Mouse (Mus musculus) embryonic facial prominence, embryonic 11.5 days (tissue): Measurements from ENCODE around the gene Brwd1. TPM values are rescaled to one million over a fixed set of nuclear protein-coding genes. Genes with fewer than 3 reads are reported as not detected.
A peak's percentile ranks its signal among the peaks of the same experiment; 100 is the strongest.
"Not testable (repeated sequence)": the region's sequence is repeated elsewhere in the genome, so short reads cannot be mapped to it uniquely, and the experiment has no call there.

ENCODE experiments used
- ATAC-seq: fragments of 200-750 bp; cut with Nextera tagmentation; replicated peaks from 2 replicates; pipeline ENCODE4 v1.8.0; 2017; ENCODE audit warnings: low read depth; ENCODE audit not compliant: insufficient number of reproducible peaks, low FRiP score, low TSS enrichment
- DNase-seq: peaks from one replicate; pipeline ENCODE4 v3.0.0-alpha.2; 2015; ENCODE audit warnings: low spot score
- H3K27ac ChIP-seq: fragments of 300-500 bp; sonication (generic); replicated peaks from 2 replicates; pipeline ENCODE4 v1.5.1; 2014; ENCODE audit warnings: mild to moderate bottlenecking, low read depth, low read length, control low read depth
- H3K27me3 ChIP-seq: fragments of 300-500 bp; sonication (generic); 2 replicates; pipeline ENCODE4 v1.6.1; 2014; ENCODE audit warnings: mild to moderate bottlenecking, low read length, moderate library complexity, mixed read lengths; ENCODE audit not compliant: control insufficient read depth, insufficient read depth
- H3K36me3 ChIP-seq: fragments of 300-500 bp; sonication (generic); replicated peaks from 2 replicates; pipeline ENCODE4 v1.6.1; 2014; ENCODE audit warnings: low read depth, mild to moderate bottlenecking, low read length, moderate library complexity, mixed read lengths; ENCODE audit not compliant: control insufficient read depth, insufficient read depth
- H3K4me1 ChIP-seq: fragments of 300-500 bp; sonication (generic); 2 replicates; pipeline ENCODE4 v1.6.1; 2014; ENCODE audit warnings: low read length, mixed read lengths; ENCODE audit not compliant: control insufficient read depth, insufficient read depth
- H3K4me2 ChIP-seq: fragments of 300-500 bp; sonication (generic); 2 replicates; pipeline ENCODE4 v1.6.1; 2014; ENCODE audit warnings: low read depth, mild to moderate bottlenecking, control low read depth, low read length, moderate library complexity
- H3K4me3 ChIP-seq: fragments of 300-500 bp; sonication (generic); 2 replicates; pipeline ENCODE4 v1.5.1; 2014; ENCODE audit warnings: low read depth, low read length, control low read depth
- H3K9ac ChIP-seq: fragments of 300-500 bp; sonication (generic); replicated peaks from 2 replicates; pipeline ENCODE4 v1.6.1; 2014; ENCODE audit warnings: mild to moderate bottlenecking, control low read depth, low read length
- H3K9me3 ChIP-seq: fragments of 300-500 bp; sonication (generic); replicated peaks from 2 replicates; pipeline ENCODE4 v1.6.1; 2016; ENCODE audit warnings: mild to moderate bottlenecking, low read length, inconsistent platforms, mixed read lengths; ENCODE audit not compliant: control insufficient read depth
- WGBS: fragments of 180-500 bp; shearing (Covaris S2); extraction: QIAGEN DNeasy Blood & Tissue Kit; methylation state at CpG from one replicate; pipeline ENCODE4 v1.1.7; 2014; 5-methylcytosine and 5-hydroxymethylcytosine counted together
- polyA plus RNA-seq: library from polyadenylated mRNA; unstranded; fragments of >200 nt; fragmentation: Nextera tagmentation; extraction: Ambion mirVana; gene quantifications from 2 replicates; pipeline ENCODE4 v1.2.1, GENCODE M21; 2014

Gene Brwd1
- polyA plus RNA-seq, 1 experiment from 2014 or later, result 164 TPM

- DNase-seq, result no peak
- 36% methylated on average over 2 of the region's 2 CpGs for WGBS
- Histone ChIP-seq H3K4me2 (no peak overlapping the region), H3K9me3 (no peaks in the 10 kb centered on the region), H3K9ac (no peak overlapping the region), H3K4me1 (no peaks in the 10 kb centered on the region), H3K27me3 (no peaks in the 10 kb centered on the region), H3K27ac (no peak overlapping the region), H3K36me3 (no peaks in the 10 kb centered on the region), H3K4me3 (no peak overlapping the region)
- ATAC-seq, result no peak
Measured at GRCm38 (mm10) chr16:96112769-96113168, 30.4 kb upstream of the Brwd1 start.

- no peak for ATAC-seq
Measured at GRCm38 (mm10) chr16:96110655-96111345, 28.5 kb upstream of the Brwd1 start.

GRCm38 (mm10) chr16:96109673-96110072 lies 27.3 kb upstream of the Brwd1 start:
- no peaks in the 10 kb centered on the region for H3K4me1 ChIP-seq
- H3K4me2 ChIP-seq, result no peak overlapping the region
- H3K9ac ChIP-seq, result no peak overlapping the region
- 60% methylated on average over 4 of the region's 4 CpGs for WGBS
- H3K27me3 ChIP-seq, result no peaks in the 10 kb centered on the region
- no peaks in the 10 kb centered on the region for H3K36me3 ChIP-seq
- H3K4me3 ChIP-seq, result no peak overlapping the region
- no peak overlapping the region for H3K27ac ChIP-seq
- ATAC-seq (no peak), DNase-seq (no peak)
- no peaks in the 10 kb centered on the region for H3K9me3 ChIP-seq

More at GRCm38 (mm10) chr16:96110655-96111345, 28.5 kb upstream of the Brwd1 start:
- WGBS, result 84% methylated on average over 5 of the region's 5 CpGs
- Histone ChIP-seq H3K4me2 (no peak overlapping the region), H3K36me3 (no peaks in the 10 kb centered on the region), H3K9ac (no peak overlapping the region), H3K9me3 (no peaks in the 10 kb centered on the region), H3K4me1 (no peaks in the 10 kb centered on the region), H3K27me3 (no peaks in the 10 kb centered on the region), H3K4me3 (no peak overlapping the region), H3K27ac (no peak overlapping the region)
- no peak for DNase-seq

- no peak for DNase-seq
- WGBS, result 57% methylated on average over 2 of the region's 2 CpGs
- no peaks in the 10 kb centered on the region for H3K4me1 ChIP-seq
- H3K27me3 ChIP-seq, result no peaks in the 10 kb centered on the region
- H3K27ac ChIP-seq, result no peak overlapping the region
- no peak overlapping the region for H3K4me2 ChIP-seq
- no peak overlapping the region for H3K9ac ChIP-seq
- no peak overlapping the region for H3K4me3 ChIP-seq
- H3K9me3 ChIP-seq, result no peaks in the 10 kb centered on the region
- H3K36me3 ChIP-seq, result no peaks in the 10 kb centered on the region
- no peak for ATAC-seq
Measured at GRCm38 (mm10) chr16:96103036-96103435, 20.7 kb upstream of the Brwd1 start.

GRCm38 (mm10) chr16:96097811-96098210 lies 15.5 kb upstream of the Brwd1 start:
- not testable (repeated sequence) for H3K4me2 ChIP-seq, H3K9ac ChIP-seq, H3K36me3 ChIP-seq, H3K4me1 ChIP-seq, H3K9me3 ChIP-seq, H3K27me3 ChIP-seq, H3K27ac ChIP-seq, H3K4me3 ChIP-seq, DNase-seq, ATAC-seq

- H3K4me1 ChIP-seq, result no peaks in the 10 kb centered on the region
- no peak overlapping the region for H3K27ac ChIP-seq
- H3K9ac ChIP-seq, result no peak overlapping the region
- WGBS, result 90% methylated on average over 5 of the region's 5 CpGs
- ATAC-seq (no peak), DNase-seq (no peak)
- H3K4me3 ChIP-seq, result no peak overlapping the region
- no peaks in the 10 kb centered on the region for H3K36me3 ChIP-seq
- no peaks in the 10 kb centered on the region for H3K27me3 ChIP-seq
- H3K9me3 ChIP-seq, result no peaks in the 10 kb centered on the region
- no peak overlapping the region for H3K4me2 ChIP-seq
Measured at GRCm38 (mm10) chr16:96095966-96096365, 13.6 kb upstream of the Brwd1 start.

- DNase-seq (no peak), ATAC-seq (no peak)
- 63% methylated on average over 9 of the region's 9 CpGs for WGBS
- Histone ChIP-seq H3K9me3 (no peaks in the 10 kb centered on the region), H3K9ac (no peak overlapping the region), H3K4me1 (no peaks in the 10 kb centered on the region), H3K27ac (no peak overlapping the region), H3K27me3 (no peaks in the 10 kb centered on the region), H3K36me3 (no peaks in the 10 kb centered on the region), H3K4me2 (no peak overlapping the region), H3K4me3 (no peak overlapping the region)
Measured at GRCm38 (mm10) chr16:96091515-96092504, 9.5 kb upstream of the Brwd1 start.

- Histone ChIP-seq H3K4me2 (no peak overlapping the region), H3K4me1 (no peaks in the 10 kb centered on the region), H3K27ac (no peak overlapping the region), H3K4me3 (no peak overlapping the region), H3K9me3 (no peaks in the 10 kb centered on the region), H3K27me3 (no peaks in the 10 kb centered on the region), H3K9ac (no peak overlapping the region), H3K36me3 (no peaks in the 10 kb centered on the region)
- 52% methylated on average over 5 of the region's 5 CpGs for WGBS
- ATAC-seq, result 0 out of 2 replicates have a peak, but pooled peaks have one; percentile 5
- peak; percentile 42 for DNase-seq
Measured at GRCm38 (mm10) chr16:96088120-96088519, 5.8 kb upstream of the Brwd1 start.
